Mouse (Mus musculus) layer of hippocampus, adult 2 months (tissue): Measurements from ENCODE around the gene Chic2. TPM values are rescaled to one million over a fixed set of nuclear protein-coding genes. Genes with fewer than 3 reads are reported as not detected.

Experiments
- DNase-seq, 2 experiments: peaks; one replicate each; pipeline ENCODE4 v3.0.0; 2022; ENCODE audit warnings: low spot score in 2 of 2
- H3K27ac ChIP-seq: fragments of 200-600 bp; 2 replicates; pipeline ENCODE4 v1.8.1; 2022
- H3K4me3 ChIP-seq: fragments of 200-600 bp; 2 replicates; pipeline ENCODE4 v1.8.1; 2022; ENCODE audit warnings: mild to moderate bottlenecking
- CTCF ChIP-seq: fragments of 200-600 bp; conservative IDR thresholded peaks from 2 replicates; pipeline ENCODE4 v1.8.1; 2022; ENCODE audit warnings: antibody characterized with exemption, mild to moderate bottlenecking, moderate library complexity
- total RNA-seq, 2 experiments: library from RNA; stranded (reverse); gene quantifications; 2 replicates each; pipeline ENCODE4 v1.2.3; 2021

Chic2 gene
- total RNA-seq, 2 experiments from 2014 or later = 18.7 to 19.4 TPM

DNA sequence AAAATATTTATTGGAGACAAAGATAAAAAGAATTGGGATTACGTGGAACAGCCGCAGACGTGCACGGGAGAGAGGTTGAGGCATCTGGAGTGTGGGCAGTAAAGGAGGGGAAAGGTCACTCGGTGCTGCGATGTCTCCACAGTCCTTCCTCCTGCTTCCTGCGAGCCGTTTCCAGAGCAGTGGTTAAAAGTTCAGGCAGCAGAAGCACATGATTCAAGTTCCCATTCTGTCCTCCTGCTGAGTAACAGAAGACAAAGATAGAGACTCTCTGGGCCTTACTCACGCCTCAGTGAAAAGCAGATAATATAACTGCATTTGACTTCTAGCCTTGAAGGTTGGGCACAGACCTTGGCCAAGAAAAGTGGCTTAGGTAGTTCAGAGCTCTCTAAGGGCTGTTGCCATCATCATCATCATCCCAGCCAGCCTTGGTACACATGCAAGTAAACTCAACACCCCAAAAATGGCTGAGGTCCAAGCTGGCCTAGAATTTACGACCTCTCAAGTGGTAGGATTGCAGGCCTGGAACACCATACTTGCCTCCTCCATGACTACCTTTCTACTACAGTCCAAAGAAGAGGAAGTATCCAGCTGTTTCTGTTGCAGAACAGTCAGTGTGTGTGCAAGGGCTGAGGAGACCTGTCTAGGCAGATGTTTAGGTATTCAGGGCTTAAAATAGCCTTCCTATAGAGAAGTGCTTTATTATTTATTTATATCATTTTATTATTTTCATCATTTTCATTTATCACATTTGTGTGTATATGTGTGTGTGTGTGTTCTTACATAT, 87.1 kb downstream of the Chic2 start:
- Histone ChIP-seq H3K4me3 (no peak overlapping the region), H3K27ac (no peak overlapping the region)
- DNase-seq = no peak
- TF ChIP-seq CTCF = no peak

DNA sequence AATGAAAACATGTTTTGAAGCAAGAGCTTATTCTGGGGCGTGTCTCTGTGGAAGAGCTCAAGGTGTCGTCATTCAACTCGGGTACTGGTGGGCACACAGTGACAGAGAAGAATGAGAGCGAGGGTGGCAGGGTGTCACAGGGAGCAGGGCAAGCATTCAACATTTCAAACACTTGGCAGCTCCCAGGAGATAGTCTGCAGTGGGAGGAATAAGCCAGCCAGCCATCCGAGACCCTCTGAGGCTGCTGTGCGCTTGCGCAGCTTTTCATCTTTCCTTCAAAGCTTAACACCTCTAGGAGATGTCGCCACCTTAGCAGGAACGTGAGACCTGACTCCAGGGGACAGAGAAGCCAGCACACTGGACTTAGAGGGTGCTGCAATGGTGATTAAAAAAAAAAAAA, 88.2 kb downstream of the Chic2 start:
- Histone ChIP-seq H3K4me3 (no peak overlapping the region), H3K27ac (no peak overlapping the region)
- no peak for DNase-seq
- TF ChIP-seq CTCF = no peak

DNA sequence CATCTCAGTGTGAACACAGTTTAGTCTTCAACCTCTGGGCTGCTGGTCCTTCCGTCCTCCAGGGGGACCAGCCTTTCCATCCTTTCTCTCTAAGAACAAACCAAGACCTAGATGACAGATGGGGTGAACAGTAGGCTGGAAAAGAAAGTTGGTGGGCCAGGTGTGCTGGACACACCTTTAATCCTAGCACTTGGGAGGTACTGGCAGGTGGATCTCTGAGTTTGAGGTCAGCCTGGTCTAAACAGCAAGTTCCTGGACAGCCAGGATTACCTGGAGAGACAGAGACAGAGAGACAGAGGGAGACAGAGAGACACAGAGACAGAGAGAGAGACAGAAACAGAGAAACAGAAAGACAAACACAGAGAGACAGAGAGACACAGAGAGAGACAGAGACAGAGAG, 89.0 kb downstream of the Chic2 start:
- H3K4me3 ChIP-seq = no peak overlapping the region
- no peak overlapping the region for H3K27ac ChIP-seq
- TF ChIP-seq CTCF = no peak
- no peak for DNase-seq

DNA sequence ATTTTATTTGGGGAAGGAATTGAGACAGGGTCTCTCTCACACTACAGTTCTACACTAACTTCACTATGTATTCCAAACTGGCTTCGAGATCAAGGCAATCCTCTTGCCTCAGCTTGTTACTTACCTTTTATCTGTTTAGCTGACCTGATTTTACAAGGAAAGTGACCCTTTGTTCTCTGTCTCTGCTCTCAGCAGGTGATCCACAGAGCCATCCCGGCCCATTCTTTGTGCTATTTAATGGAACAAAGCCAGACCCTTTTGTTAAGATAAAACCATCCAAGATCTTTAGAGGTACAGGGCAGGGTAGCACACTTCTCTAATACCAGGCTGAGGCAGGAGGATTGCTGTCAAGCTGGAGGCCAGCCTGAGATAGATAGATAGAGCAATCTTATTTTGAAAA, 91.6 kb downstream of the Chic2 start:
- no peak for TF ChIP-seq CTCF
- H3K4me3 ChIP-seq = no peak overlapping the region
- no peak overlapping the region for H3K27ac ChIP-seq
- no peak for DNase-seq

DNA sequence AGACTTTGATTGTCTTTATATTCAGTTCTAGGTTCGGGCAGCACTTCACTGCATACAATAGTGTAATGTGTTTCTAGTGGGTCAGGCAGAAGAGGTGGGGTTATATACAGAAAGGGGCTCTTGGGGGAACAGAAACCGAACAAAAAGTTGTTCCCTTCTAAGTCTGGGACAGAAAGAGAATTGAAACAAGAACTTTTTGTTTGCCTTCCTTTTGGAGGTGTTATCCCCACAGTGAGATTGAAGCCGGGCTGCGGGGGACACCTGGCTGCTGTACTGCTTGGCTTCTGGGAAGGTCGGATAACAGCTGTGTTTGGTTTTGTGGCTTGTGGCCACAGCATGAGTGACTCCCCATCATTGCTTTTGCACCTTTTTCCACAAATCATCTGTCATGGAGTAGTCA, 93.2 kb downstream of the Chic2 start:
- no peak overlapping the region for H3K4me3 ChIP-seq
- DNase-seq = no peak
- H3K27ac ChIP-seq = no peak overlapping the region
- TF ChIP-seq CTCF = no peak

DNA sequence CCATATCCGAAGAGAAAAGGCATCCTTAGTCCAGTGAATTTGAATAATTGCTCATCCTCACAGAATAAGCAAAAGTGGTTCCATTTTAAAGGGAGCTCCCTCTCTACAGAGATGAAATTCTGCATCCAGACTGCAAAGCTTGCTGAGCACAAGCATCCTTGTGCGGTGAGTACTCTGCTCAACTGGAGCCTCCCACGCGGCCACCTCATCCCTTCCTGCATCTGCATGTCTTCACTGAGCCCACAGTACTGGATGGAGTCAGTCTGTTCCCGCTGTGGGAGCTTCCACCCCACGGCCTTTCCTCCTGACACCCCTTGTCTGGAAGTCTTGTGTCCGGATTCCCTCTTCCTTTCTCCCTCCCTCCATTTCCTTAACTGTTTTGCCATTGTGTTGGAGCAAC, 95.3 kb downstream of the Chic2 start:
- Histone ChIP-seq H3K4me3 (no peak overlapping the region), H3K27ac (no peak overlapping the region)
- DNase-seq = peak in 1 of 2 experiments; percentile 20
- no peak for TF ChIP-seq CTCF

DNA sequence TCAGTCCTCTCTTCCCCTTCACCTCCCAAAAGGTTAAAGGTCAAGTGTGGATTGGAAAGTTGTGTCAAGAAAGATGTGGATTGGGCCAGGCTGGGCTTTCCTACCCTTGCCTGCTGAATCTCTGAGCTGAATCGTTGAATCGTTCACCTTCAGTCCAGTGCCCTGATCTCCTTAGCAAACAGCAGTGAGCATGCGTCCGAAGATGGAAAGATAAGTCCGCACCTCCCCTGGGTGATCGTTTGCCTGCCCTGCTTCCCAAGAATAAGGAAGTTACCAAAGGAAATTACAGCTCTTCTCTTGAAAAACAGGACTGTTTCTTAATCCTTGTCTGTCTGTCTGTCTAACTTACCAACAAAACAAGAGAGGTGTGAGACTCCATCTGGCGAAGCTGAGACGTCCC, 96.1 kb downstream of the Chic2 start:
- DNase-seq = no peak
- no peak for TF ChIP-seq CTCF
- Histone ChIP-seq H3K4me3 (no peak overlapping the region), H3K27ac (no peak overlapping the region)

Other genes with a start within 250 kb of the Chic2 start
- gene Gsx2, start 30.8 kb upstream of the Chic2 start, total RNA-seq = under 1 TPM; 0.51 to 0.59 TPM
- gene Pdgfra, start 107.5 kb upstream of the Chic2 start, total RNA-seq = 10 to 100 TPM; 40.4 to 40.5 TPM